26 mouse cellular contexts compared by ENCODE assay signal in genomic region chr14:57892961-57893360, GRCm38 (mm10).
"Had no signal": no experiment of that assay in that cellular context is flagged by ENCODE, and none has a peak within 500 bp of the region (broad histone marks: within the 10 kb centered on the region; RNA-seq: fewer than 3 reads in every experiment).

No protein-coding gene starts in this region.

- H3K9ac ChIP-seq: heart, embryonic 12.5 days; hindbrain, embryonic 12.5 days; hindbrain, embryonic 14.5 days; intestine, embryonic 15.5 days; limb, embryonic 12.5 days had no signal

- H3K36me3 ChIP-seq: heart, embryonic 12.5 days; hindbrain, embryonic 10.5 days; hindbrain, embryonic 12.5 days; intestine, embryonic 15.5 days; limb, embryonic 10.5 days; limb, embryonic 12.5 days had no signal

- H3K27ac ChIP-seq: gastrocnemius, adult 2 months; heart, embryonic 10.5 days; hindbrain, embryonic 10.5 days; hindbrain, embryonic 12.5 days; hindbrain, embryonic 14.5 days; intestine, embryonic 15.5 days; layer of hippocampus, adult 2 months; left cerebral cortex, adult 2 months; limb, embryonic 10.5 days; limb, embryonic 12.5 days had no signal

- H3K27me3 ChIP-seq: heart, embryonic 12.5 days; hindbrain, embryonic 12.5 days; intestine, embryonic 15.5 days; limb, embryonic 12.5 days had no signal

- ATAC-seq: forebrain, embryonic 16.5 days; hindbrain, embryonic 16.5 days; inflammation-experienced regulatory T-cells, adult 6 months; intestine, embryonic 15.5 days; intestine, postnatal 0 days had no signal

- H3K9me3 ChIP-seq: heart, embryonic 10.5 days; heart, embryonic 12.5 days; hindbrain, embryonic 10.5 days; hindbrain, embryonic 12.5 days; intestine, embryonic 15.5 days; limb, embryonic 10.5 days had no signal

- H3K4me3 ChIP-seq: gastrocnemius, adult 2 months; heart, embryonic 10.5 days; heart, embryonic 12.5 days; hindbrain, embryonic 10.5 days; hindbrain, embryonic 12.5 days; intestine, embryonic 15.5 days; layer of hippocampus, adult 2 months; left cerebral cortex, adult 2 months; limb, embryonic 10.5 days; limb, embryonic 12.5 days had no signal

- H3K4me2 ChIP-seq: heart, embryonic 12.5 days; hindbrain, embryonic 12.5 days; hindbrain, embryonic 14.5 days; intestine, embryonic 15.5 days; limb, embryonic 12.5 days had no signal

- DNase-seq: gastrocnemius, adult 2 months; gastrocnemius, postnatal 10 days; gastrocnemius, postnatal 25 days; heart, adult 18-20 months; heart, postnatal 10 days; heart, postnatal 4 days; kidney, adult 18-20 months; kidney, adult 9 months; kidney, postnatal 10 days; kidney, postnatal 25 days; kidney, postnatal 4 days; liver had no signal
